Mouse (Mus musculus): ENCODE measurements around the gene Asgr2. TPM values are rescaled to one million over a fixed set of nuclear protein-coding genes. Genes with fewer than 3 reads are reported as not detected.
"Not testable (repeated sequence)": the region's sequence is repeated elsewhere in the genome, so short reads cannot be mapped to it uniquely, and the experiment has no call there.

Asgr2 gene
- polyA plus RNA-seq, 1 experiment from 2014 or later, result not detected

- Histone ChIP-seq H3K4me3 (no peak overlapping the region), H3K36me3 (no peaks in the 10 kb centered on the region), H3K4me1 (peaks cover 8% of the 10 kb centered on the region), H3K27me3 (ENCODE audit: low read depth, poor library complexity, severe bottlenecking) (no peaks in the 10 kb centered on the region), H3K9me3 (replicated peaks) (no peaks in the 10 kb centered on the region), H3K27ac (replicated peaks) (no peak overlapping the region)
- 81% methylated on average over 14 of the region's 14 CpGs for WGBS
- no peak for DNase-seq (ENCODE audit: low spot score)
Observed at GRCm38 (mm10) chr11:70103701-70104315, 11.4 kb downstream of the Asgr2 start.

GRCm38 (mm10) chr11:70107085-70107484 is 14.6 kb downstream of the Asgr2 start:
- Histone ChIP-seq H3K36me3 (no peaks in the 10 kb centered on the region), H3K9me3 (replicated peaks) (no peaks in the 10 kb centered on the region), H3K4me1 (peaks cover 8% of the 10 kb centered on the region), H3K4me3 (no peak overlapping the region), H3K27ac (replicated peaks) (no peak overlapping the region), H3K27me3 (ENCODE audit: low read depth, poor library complexity, severe bottlenecking) (no peaks in the 10 kb centered on the region)
- DNase-seq (ENCODE audit: low spot score), result no peak
- 70% methylated on average over 8 of the region's 8 CpGs for WGBS

- no peaks in the 10 kb centered on the region for H3K36me3 ChIP-seq
- no peak overlapping the region for H3K4me3 ChIP-seq
- 74% methylated on average over 3 of the region's 3 CpGs for WGBS
- no peaks in the 10 kb centered on the region for H3K9me3 ChIP-seq (replicated peaks)
- H3K4me1 ChIP-seq, result peaks cover under 1% of the 10 kb centered on the region; the same call in 1 of the 2 replicates
- H3K27ac ChIP-seq (replicated peaks), result no peak overlapping the region
- DNase-seq (ENCODE audit: low spot score), result peak; percentile 21
- no peaks in the 10 kb centered on the region for H3K27me3 ChIP-seq (ENCODE audit: low read depth, poor library complexity, severe bottlenecking)
Observed at GRCm38 (mm10) chr11:70110146-70110545, 17.7 kb downstream of the Asgr2 start.

DNA sequence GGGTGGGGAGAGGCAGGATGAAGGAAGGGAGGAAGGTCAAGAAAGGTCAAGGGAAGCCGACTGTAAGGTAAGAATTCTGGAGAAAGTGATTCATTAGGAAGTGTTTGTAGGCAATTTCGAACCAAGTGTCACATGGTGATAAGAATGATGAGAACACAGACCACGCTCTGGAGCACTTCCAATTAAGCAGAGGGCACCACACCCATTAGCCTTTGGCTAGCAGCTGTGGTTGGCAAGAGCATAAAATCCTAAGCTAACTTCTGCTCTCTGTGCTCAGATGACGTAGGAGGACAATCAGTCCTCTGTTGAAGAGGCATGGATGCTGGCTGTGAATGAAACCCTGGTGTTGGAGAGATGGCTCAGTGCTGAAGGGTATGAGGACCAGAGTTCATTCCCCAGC is 22.1 kb downstream of the Asgr2 start:
- H3K4me1 ChIP-seq, result no peaks in the 10 kb centered on the region
- no peak overlapping the region for H3K4me3 ChIP-seq
- 90% methylated on average over 4 of the region's 4 CpGs for WGBS
- no peak for DNase-seq (ENCODE audit: low spot score)
- no peaks in the 10 kb centered on the region for H3K9me3 ChIP-seq (replicated peaks)
- H3K27ac ChIP-seq (replicated peaks), result no peak overlapping the region
- H3K27me3 ChIP-seq (ENCODE audit: low read depth, poor library complexity, severe bottlenecking), result no peaks in the 10 kb centered on the region
- no peaks in the 10 kb centered on the region for H3K36me3 ChIP-seq

DNA sequence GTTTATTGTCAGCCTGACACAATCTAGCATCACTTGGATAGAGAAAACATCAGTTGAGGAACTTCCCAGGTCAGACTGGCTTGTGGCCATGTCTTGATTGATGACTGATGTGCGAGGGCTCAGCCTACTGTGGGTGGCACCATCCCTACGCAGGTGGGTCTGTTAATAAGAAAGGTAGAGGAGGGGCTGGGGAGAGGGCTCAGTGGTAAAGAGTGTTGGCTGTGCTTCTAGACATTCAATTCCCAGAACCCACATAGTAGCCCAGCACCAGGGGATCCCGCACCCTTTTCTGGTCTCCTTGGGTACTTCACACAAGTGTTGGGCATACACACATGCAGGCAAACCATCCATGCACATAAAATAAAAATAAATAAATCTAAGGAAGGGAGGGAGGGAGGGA is 23.5 kb downstream of the Asgr2 start:
- no peak for DNase-seq (ENCODE audit: low spot score)
- no peak overlapping the region for H3K27ac ChIP-seq (replicated peaks)
- no peaks in the 10 kb centered on the region for H3K4me1 ChIP-seq
- no peaks in the 10 kb centered on the region for H3K36me3 ChIP-seq
- peaks cover 7% of the 10 kb centered on the region for H3K9me3 ChIP-seq (replicated peaks)
- WGBS, result 94% methylated on average over 3 of the region's 3 CpGs
- H3K27me3 ChIP-seq (ENCODE audit: low read depth, poor library complexity, severe bottlenecking), result no peaks in the 10 kb centered on the region
- H3K4me3 ChIP-seq, result no peak overlapping the region

DNA sequence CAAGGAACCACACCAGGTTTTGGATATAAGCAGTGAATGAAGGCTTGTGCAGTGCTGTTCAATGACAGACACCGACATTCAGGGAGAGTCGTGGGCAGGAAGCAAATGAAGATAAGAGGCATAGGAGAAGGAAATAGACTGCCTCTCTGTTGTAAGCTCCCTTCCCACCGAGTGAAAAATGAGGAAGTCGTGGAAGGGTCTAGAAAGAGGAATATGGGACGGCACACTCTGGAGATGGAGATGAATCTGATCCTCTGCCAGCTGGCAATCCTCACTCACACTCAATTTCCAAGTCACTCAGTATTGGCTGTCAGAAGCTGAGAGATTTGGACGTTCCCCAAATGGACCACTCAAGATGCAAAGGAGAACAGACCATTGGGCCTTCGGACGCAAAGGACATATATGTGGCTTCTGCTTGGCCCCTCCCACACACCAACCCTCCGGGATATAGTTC is 37.5 kb downstream of the Asgr2 start, which contains the start of gene Mgl2:
Gene Mgl2, plus strand, starts transcription at position 404 of the 454 bp plus-strand sequence.
- Histone ChIP-seq H3K4me3 (no peak within 1 kb of the TSS), H3K27me3 (ENCODE audit: low read depth, poor library complexity, severe bottlenecking) (no peaks in the 10 kb centered on the region), H3K4me1 (no peaks in the 10 kb centered on the region), H3K27ac (replicated peaks) (no peak within 1 kb of the TSS), H3K36me3 (no peaks in the 10 kb centered on the region), H3K9me3 (replicated peaks) (no peaks in the 10 kb centered on the region)
- 86% methylated on average over 9 of the region's 9 CpGs for whole genome bisulfite sequencing
- no peak for DNase-seq (ENCODE audit: low spot score)

DNA sequence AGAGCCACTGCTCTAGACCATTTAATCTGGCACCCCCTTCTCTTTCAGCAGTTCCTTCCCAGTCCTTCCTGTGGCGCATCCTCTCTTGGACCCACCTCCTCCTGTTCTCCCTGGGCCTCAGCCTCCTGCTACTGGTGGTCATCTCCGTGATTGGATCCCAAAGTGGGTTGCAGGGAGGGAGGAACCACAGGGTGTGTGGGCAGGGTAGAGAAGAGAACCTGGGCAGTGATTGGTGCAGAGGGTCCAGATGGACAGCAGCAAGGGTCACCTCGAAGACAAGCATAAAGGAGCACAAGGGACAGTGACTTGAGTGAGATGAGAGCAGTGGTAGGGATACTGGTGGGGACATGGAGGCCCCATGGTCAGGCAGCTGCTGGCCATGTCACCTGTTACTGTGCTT is 42.6 kb downstream of the Asgr2 start:
- H3K4me1 ChIP-seq; H3K9me3 ChIP-seq (replicated peaks); DNase-seq (ENCODE audit: low spot score); H3K4me3 ChIP-seq; H3K27ac ChIP-seq (replicated peaks); H3K27me3 ChIP-seq (ENCODE audit: low read depth, poor library complexity, severe bottlenecking); H3K36me3 ChIP-seq: not testable (repeated sequence)
- WGBS, result 75% methylated on average over 3 of the region's 3 CpGs

DNA sequence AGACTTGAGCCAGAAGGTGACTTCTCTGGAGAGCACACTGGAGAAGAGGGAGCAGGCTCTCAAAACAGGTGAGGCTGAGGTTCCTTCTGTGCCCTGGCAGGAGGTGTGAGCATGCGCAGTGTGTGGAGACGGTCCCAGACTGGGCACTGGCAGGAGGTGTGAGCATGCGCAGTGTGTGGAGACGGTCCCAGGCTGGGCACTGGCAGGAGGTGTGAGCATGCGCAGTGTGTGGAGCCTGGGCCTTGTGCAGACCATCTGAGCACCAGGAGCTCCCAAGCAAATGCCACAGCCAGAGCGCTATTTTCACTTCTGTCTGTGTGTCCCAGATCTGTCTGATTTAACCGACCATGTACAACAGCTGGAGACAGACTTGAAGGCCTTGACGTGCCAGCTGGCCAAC is 43.5 kb downstream of the Asgr2 start:
- 93% methylated on average over 8 of the region's 8 CpGs for WGBS
- H3K27me3 ChIP-seq (ENCODE audit: low read depth, poor library complexity, severe bottlenecking); H3K9me3 ChIP-seq (replicated peaks); DNase-seq (ENCODE audit: low spot score); H3K4me3 ChIP-seq; H3K4me1 ChIP-seq; H3K36me3 ChIP-seq; H3K27ac ChIP-seq (replicated peaks): not testable (repeated sequence)

DNA sequence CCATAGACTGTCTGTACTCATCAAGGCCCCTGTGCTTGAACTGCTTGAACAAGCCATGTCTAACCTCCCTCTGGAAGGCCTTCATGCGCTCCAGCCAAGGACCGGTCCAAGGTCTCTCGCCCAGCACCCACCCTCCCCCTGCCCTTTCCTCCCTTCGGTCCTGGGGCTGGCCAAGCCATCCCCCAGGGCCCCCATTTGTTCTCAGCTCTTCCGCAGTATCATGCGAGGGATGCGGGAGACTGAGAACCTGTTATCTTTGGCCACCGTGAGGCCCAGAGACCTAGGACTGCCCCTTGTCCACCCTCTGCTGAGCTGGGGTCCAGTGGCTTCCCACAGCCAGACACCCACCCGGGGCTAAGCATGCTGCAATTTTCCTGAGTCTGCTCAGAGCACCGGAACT is 46.7 kb downstream of the Asgr2 start:
- WGBS, result 87% methylated on average over 10 of the region's 10 CpGs
- Histone ChIP-seq H3K27me3 (ENCODE audit: low read depth, poor library complexity, severe bottlenecking) (no peaks in the 10 kb centered on the region), H3K4me1 (no peaks in the 10 kb centered on the region), H3K27ac (replicated peaks) (no peak overlapping the region), H3K4me3 (no peak overlapping the region), H3K36me3 (no peaks in the 10 kb centered on the region), H3K9me3 (replicated peaks) (no peaks in the 10 kb centered on the region)
- no peak for DNase-seq (ENCODE audit: low spot score)

GRCm38 (mm10) chr11:70151072-70151471 is 58.6 kb downstream of the Asgr2 start:
- no peak for DNase-seq (ENCODE audit: low spot score)
- Histone ChIP-seq H3K4me3 (no peak overlapping the region), H3K36me3 (no peaks in the 10 kb centered on the region), H3K27ac (replicated peaks) (no peak overlapping the region), H3K4me1 (no peaks in the 10 kb centered on the region), H3K9me3 (replicated peaks) (no peaks in the 10 kb centered on the region), H3K27me3 (ENCODE audit: low read depth, poor library complexity, severe bottlenecking) (no peaks in the 10 kb centered on the region)
- 73% methylated on average over 3 of the region's 3 CpGs for WGBS

Other genes with a start within 250 kb of the Asgr2 start
- gene Plscr3, start 246.3 kb upstream of the Asgr2 start, polyA plus RNA-seq (2016; fragmentation: Nextera tagmentation; extraction: Ambion mirVana), result 70.4 and 81.8 TPM in 2 replicates
- gene Tnk1, start 233.9 kb upstream of the Asgr2 start, polyA plus RNA-seq (2016; fragmentation: Nextera tagmentation; extraction: Ambion mirVana), result 0.41 and 0.44 TPM in 2 replicates
- not detected in 2 replicates for gene Tmem95, start 214.6 kb upstream of the Asgr2 start, polyA plus RNA-seq (2016; fragmentation: Nextera tagmentation; extraction: Ambion mirVana)
- 6.4 and 7.0 TPM in 2 replicates for gene Kctd11, start 211.2 kb upstream of the Asgr2 start, polyA plus RNA-seq (2016; fragmentation: Nextera tagmentation; extraction: Ambion mirVana)
- 1.0 and 1.2 TPM in 2 replicates for gene Acap1, start 197.1 kb upstream of the Asgr2 start, polyA plus RNA-seq (2016; fragmentation: Nextera tagmentation; extraction: Ambion mirVana)
- 14.8 and 20.5 TPM in 2 replicates for gene 2810408A11Rik, start 191.7 kb upstream of the Asgr2 start, polyA plus RNA-seq (2016; fragmentation: Nextera tagmentation; extraction: Ambion mirVana)
- gene Neurl4, start 191.6 kb upstream of the Asgr2 start, polyA plus RNA-seq (2016; fragmentation: Nextera tagmentation; extraction: Ambion mirVana), result 12.8 and 14.3 TPM in 2 replicates
- gene Gps2, start 178.8 kb upstream of the Asgr2 start, polyA plus RNA-seq (2016; fragmentation: Nextera tagmentation; extraction: Ambion mirVana), result 98.4 and 111 TPM in 2 replicates
- 2,258 and 2,701 TPM in 2 replicates for gene Eif5a, start 170.7 kb upstream of the Asgr2 start, polyA plus RNA-seq (2016; fragmentation: Nextera tagmentation; extraction: Ambion mirVana)
- gene Ybx2, start 156.8 kb upstream of the Asgr2 start, polyA plus RNA-seq (2016; fragmentation: Nextera tagmentation; extraction: Ambion mirVana), result 2.4 and 2.8 TPM in 2 replicates
- gene Slc2a4, start 144.5 kb upstream of the Asgr2 start, polyA plus RNA-seq (2016; fragmentation: Nextera tagmentation; extraction: Ambion mirVana), result 12.6 and 12.8 TPM in 2 replicates
- gene Cldn7, start 127.9 kb upstream of the Asgr2 start, polyA plus RNA-seq (2016; fragmentation: Nextera tagmentation; extraction: Ambion mirVana), result 7.1 and 7.6 TPM in 2 replicates
- 20.5 and 26.3 TPM in 2 replicates for gene Ctdnep1, start 111.5 kb upstream of the Asgr2 start, polyA plus RNA-seq (2016; fragmentation: Nextera tagmentation; extraction: Ambion mirVana)
- 151 and 155 TPM in 2 replicates for gene Elp5, start 110.1 kb upstream of the Asgr2 start, polyA plus RNA-seq (2016; fragmentation: Nextera tagmentation; extraction: Ambion mirVana)
- 409 and 454 TPM in 2 replicates for gene Gabarap, start 101.5 kb upstream of the Asgr2 start, polyA plus RNA-seq (2016; fragmentation: Nextera tagmentation; extraction: Ambion mirVana)
- gene Phf23, start 96.9 kb upstream of the Asgr2 start, polyA plus RNA-seq (2016; fragmentation: Nextera tagmentation; extraction: Ambion mirVana), result 95.1 and 96.3 TPM in 2 replicates
- gene Dvl2, start 92.0 kb upstream of the Asgr2 start, polyA plus RNA-seq (2016; fragmentation: Nextera tagmentation; extraction: Ambion mirVana), result 52.1 and 54.1 TPM in 2 replicates
- gene Acadvl, start 77.2 kb upstream of the Asgr2 start, polyA plus RNA-seq (2016; fragmentation: Nextera tagmentation; extraction: Ambion mirVana), result 42.2 and 48.6 TPM in 2 replicates
- 16.6 and 23.8 TPM in 2 replicates for gene Dlg4, start 75.7 kb upstream of the Asgr2 start, polyA plus RNA-seq (2016; fragmentation: Nextera tagmentation; extraction: Ambion mirVana)
- 0.58 and 0.73 TPM in 2 replicates for gene Asgr1, start 38.6 kb upstream of the Asgr2 start, polyA plus RNA-seq (2016; fragmentation: Nextera tagmentation; extraction: Ambion mirVana)
- 0.12 TPM in 1 of 2 replicates, not detected in the other for gene Mgl2, start 37.7 kb downstream of the Asgr2 start, polyA plus RNA-seq (2016; fragmentation: Nextera tagmentation; extraction: Ambion mirVana)
- gene Clec10a, start 63.6 kb downstream of the Asgr2 start, polyA plus RNA-seq (2016; fragmentation: Nextera tagmentation; extraction: Ambion mirVana), result 0.35 and 0.61 TPM in 2 replicates
- gene Slc16a11, start 120.1 kb downstream of the Asgr2 start, polyA plus RNA-seq (2016; fragmentation: Nextera tagmentation; extraction: Ambion mirVana), result 1.2 and 1.3 TPM in 2 replicates
- gene Slc16a13, start 128.4 kb downstream of the Asgr2 start, polyA plus RNA-seq (2016; fragmentation: Nextera tagmentation; extraction: Ambion mirVana), result 16.0 and 18.9 TPM in 2 replicates
- 4.8 and 5.0 TPM in 2 replicates for gene Bcl6b, start 137.2 kb downstream of the Asgr2 start, polyA plus RNA-seq (2016; fragmentation: Nextera tagmentation; extraction: Ambion mirVana)
- 241 and 244 TPM in 2 replicates for gene 0610010K14Rik, start 145.3 kb downstream of the Asgr2 start, polyA plus RNA-seq (2016; fragmentation: Nextera tagmentation; extraction: Ambion mirVana)
- gene Gm21988, start 147.2 kb downstream of the Asgr2 start, polyA plus RNA-seq (2016; fragmentation: Nextera tagmentation; extraction: Ambion mirVana), result 9.6 and 10.7 TPM in 2 replicates
- 104 and 128 TPM in 2 replicates for gene Rnasek, start 147.2 kb downstream of the Asgr2 start, polyA plus RNA-seq (2016; fragmentation: Nextera tagmentation; extraction: Ambion mirVana)
- gene Alox12, start 162.7 kb downstream of the Asgr2 start, polyA plus RNA-seq (2016; fragmentation: Nextera tagmentation; extraction: Ambion mirVana), result 2.5 TPM in 2 replicates
- gene Alox12e, start 230.0 kb downstream of the Asgr2 start, polyA plus RNA-seq (2016; fragmentation: Nextera tagmentation; extraction: Ambion mirVana), result not detected in 2 replicates

All from midbrain, embryonic 10.5 days (tissue).